Mouse (Mus musculus): ENCODE measurements around the gene Stxbp6.

- no peak for TF ChIP-seq TCF3 (IDR thresholded peaks at IDR 0.05; ENCODE audit: insufficient read length, low read depth)
- TF ChIP-seq MYOG (IDR thresholded peaks at IDR 0.05; ENCODE audit: control insufficient read depth in 1 of 3, insufficient read depth in 1 of 3, insufficient read length in 2 of 3, low read depth in 2 of 3): no peak
- TF ChIP-seq POLR2AphosphoS2 (IDR thresholded peaks at IDR 0.05; ENCODE audit: insufficient read length, low read depth): no peak
- no peak for TF ChIP-seq POLR2A (IDR thresholded peaks at IDR 0.05; ENCODE audit: insufficient read length, low read depth)
- TF ChIP-seq TCF12 (IDR thresholded peaks at IDR 0.05; ENCODE audit: insufficient read depth, poor library complexity, severe bottlenecking): no peak
- no peak for TF ChIP-seq MAX (IDR thresholded peaks at IDR 0.05; ENCODE audit: low read depth)
- TF ChIP-seq MYOD1 (IDR thresholded peaks at IDR 0.05; ENCODE audit: control insufficient read depth in 1 of 3, insufficient read length in 2 of 3, low read depth in 2 of 3): no peak
- no peak for TF ChIP-seq SRF (IDR thresholded peaks at IDR 0.05; ENCODE audit: control insufficient read depth, insufficient read length, low read depth)
Measured at GRCm38 (mm10) chr12:45037496-45037895, 37.0 kb downstream of the Stxbp6 start.
